Mouse (Mus musculus): Measurements from ENCODE around the gene Daam2.

GRCm38 (mm10) chr17:49564489-49564888, 346 bp upstream of the Daam2 start:
- TF ChIP-seq CTCF (IDR thresholded peaks at IDR 0.05) (no peak), EP300 (IDR thresholded peaks at IDR 0.05) (no peak)
